Mouse (Mus musculus) lung, postnatal 0 days (tissue): ENCODE data around the gene Allc.

ENCODE experiments used
- CTCF ChIP-seq: IDR thresholded peaks from 2 replicates; pipeline ENCODE4 v1.5.1; 2016; ENCODE audit warnings: antibody characterized with exemption, mild to moderate bottlenecking
- EP300 ChIP-seq: IDR thresholded peaks from 2 replicates; pipeline ENCODE4 v1.6.1; 2016; ENCODE audit warnings: antibody characterized with exemption, mild to moderate bottlenecking, control low read depth

DNA sequence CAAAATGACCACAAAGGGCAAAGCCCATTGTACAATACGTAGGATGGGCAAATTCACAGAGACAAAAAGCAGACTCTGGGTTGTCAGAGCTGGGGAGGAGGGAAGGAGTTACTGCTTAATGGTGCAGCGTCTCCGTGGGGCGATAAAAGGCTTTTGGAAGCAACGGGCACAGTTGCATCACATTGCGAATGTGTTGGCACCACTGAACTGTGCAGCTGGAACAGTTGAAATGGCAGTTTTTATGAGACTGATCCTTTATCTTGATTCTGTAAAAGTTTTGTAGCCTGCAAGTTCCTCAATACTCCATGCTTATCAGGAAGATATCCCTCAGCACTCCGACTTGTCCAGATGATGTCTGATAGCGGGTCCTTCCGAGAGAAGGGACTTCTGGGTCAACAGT, 15.4 kb upstream of the Allc start:
- TF ChIP-seq CTCF, result no peak
- no peak for TF ChIP-seq EP300
